Mouse (Mus musculus): ENCODE measurements around the gene Scn5a. TPM values are rescaled to one million over a fixed set of nuclear protein-coding genes. Genes with fewer than 3 reads are reported as not detected.

The Scn5a gene
- total RNA-seq, 2 experiments from 2014 or later, result 124 to 128 TPM

DNA sequence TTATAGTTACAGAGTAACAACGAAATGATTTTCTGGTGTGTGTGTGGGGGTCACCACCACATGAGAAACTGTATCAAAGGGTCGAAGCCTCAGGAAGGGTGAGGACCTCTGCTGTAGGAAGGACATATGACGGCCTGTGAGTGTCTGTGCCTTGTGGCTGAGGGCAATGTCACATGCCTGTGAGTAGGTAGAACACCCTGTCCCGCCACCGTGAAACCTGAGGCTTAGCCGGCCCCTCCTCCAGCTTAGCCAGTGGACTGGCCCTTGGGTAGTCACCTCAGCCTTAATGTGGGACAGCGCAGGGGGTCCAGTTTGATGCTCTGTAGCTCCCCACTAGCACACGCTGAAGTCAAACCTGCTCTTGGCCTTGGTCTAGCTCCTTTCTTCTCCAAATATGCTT is 65.0 kb downstream of the Scn5a start:
- intact Hi-C loops (cut with DNase I), result no loop called here
- no peak for DNase-seq

- intact Hi-C loops (cut with DNase I), result no loop called here
Observed at GRCm38 (mm10) chr9:119512993-119513392, 65.8 kb downstream of the Scn5a start.

GRCm38 (mm10) chr9:119510902-119511301 is 67.9 kb downstream of the Scn5a start:
- intact Hi-C loops (cut with DNase I), result no loop called here
- DNase-seq, result peak in 1 of 2 experiments; percentile 35

More at GRCm38 (mm10) chr9:119512993-119513392, 65.8 kb downstream of the Scn5a start:
- no peak for DNase-seq

DNA sequence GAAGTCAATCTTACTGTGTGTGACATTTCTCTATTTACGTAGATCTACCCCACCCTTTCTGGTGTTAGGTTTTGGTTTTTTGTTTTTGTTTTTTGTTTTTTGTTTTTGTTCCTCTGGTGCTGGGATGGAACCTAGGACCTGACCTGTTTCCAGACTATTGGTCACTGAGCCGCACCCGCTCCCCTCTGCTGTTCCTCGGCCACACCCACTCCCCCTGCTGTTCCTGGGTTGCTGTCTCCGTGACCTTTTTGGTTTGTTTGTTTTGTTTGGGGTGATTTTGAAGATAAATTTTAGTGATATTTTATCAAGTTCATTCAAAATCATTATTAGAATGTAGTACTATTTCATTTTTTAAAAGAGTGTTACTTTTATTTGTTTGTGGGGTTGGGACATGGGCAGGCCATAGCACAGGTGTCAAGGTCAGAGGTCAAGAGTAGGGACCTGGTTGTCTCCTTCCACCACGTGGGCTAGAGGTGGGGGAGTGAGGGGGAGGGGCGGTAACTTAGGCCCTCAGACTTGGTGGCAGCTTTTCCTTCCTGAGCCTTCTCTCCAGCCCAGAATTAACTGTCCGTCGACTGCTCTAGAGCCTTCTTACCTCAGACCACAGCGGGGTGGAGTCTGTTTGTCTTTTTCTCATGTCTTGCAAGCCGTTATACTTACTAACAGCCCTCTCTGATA is 73.7 kb downstream of the Scn5a start:
- intact Hi-C loops (cut with DNase I), result no loop called here

DNA sequence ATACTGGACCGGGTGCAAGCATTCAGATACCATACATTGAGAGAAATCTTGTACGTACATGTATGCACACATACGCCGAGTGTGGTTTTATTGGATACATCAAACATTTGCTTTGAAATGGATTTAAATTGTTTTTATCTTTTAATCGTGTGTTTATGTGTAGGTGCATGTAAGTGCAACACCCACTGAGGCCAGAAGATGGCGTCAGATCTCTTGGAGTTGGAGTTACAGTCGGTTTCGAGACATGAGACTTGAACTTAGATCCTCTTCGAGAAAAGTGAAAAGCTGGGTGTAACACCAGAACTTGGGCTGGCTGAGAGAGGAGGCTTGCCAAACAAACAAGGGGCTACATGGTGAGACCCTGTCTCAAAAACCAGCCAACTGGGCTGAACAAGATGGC is 75.2 kb downstream of the Scn5a start:
- no peak for DNase-seq
- intact Hi-C loops (cut with DNase I), result no loop called here

More for the DNA sequence above, 73.7 kb downstream of the Scn5a start:
- DNase-seq, result no peak

- intact Hi-C loops (cut with DNase I), result no loop called here
- no peak for DNase-seq
Observed at GRCm38 (mm10) chr9:119498885-119499284, 79.9 kb downstream of the Scn5a start.

GRCm38 (mm10) chr9:119498247-119498607 is 80.6 kb downstream of the Scn5a start:
- intact Hi-C loops (cut with DNase I), result no loop called here

DNA sequence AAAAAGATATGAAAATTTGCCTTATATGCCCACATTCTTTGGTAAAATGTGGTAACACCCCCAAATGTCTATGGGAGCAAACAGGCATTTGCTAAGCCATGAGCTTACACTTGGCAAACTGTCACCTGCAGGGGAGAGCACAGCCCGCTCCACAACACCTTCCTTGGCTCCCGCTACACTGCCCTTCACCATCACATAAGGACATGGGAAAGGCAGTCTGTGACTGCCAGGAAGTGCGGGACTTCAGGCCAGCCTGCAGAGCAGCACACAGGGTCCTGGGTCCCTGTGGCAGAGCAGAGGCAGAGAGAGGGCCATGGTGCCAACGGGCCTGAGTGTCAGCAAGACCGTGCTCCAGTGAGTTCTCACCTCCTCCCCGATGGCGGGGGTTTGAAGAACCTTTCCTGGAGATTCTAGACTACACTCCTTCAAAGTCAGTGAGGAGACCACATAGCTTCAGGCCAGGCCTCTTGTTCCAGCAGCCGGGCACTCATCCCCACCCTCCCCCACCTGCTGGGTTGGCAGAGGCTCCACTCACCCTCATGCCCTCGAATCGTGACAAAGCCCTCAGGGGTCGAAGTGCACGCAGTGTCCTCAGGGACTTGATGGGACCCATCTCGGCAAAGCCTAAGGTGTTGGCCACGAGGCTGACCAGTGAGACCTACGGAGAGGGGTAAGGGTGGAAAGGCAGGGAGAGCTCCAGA is 81.1 kb downstream of the Scn5a start:
- intact Hi-C loops (cut with DNase I), result no loop called here
- peak; percentile 67 to 78 for DNase-seq

More at GRCm38 (mm10) chr9:119498247-119498607, 80.6 kb downstream of the Scn5a start:
- DNase-seq, result no peak

DNA sequence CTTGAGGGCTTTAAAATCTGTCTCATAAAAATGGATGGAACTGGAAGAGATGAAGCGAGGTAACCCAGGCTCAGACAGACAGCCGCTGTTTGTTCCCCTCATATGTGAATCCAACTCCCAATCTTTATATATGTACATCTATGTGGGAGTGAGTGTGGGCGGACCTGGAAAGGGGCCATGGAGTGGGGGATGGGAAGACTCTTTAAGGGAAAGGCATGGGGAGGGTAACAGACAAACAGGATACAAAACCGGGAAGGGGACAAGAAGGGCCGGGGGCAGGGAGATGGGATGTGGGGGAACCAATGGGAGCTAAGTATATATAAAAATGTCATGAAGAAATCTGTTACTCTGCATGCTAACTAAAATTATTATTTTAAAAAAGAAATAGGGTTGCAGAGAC is 81.9 kb downstream of the Scn5a start:
- no peak for DNase-seq
- intact Hi-C loops (cut with DNase I), result no loop called here

DNA sequence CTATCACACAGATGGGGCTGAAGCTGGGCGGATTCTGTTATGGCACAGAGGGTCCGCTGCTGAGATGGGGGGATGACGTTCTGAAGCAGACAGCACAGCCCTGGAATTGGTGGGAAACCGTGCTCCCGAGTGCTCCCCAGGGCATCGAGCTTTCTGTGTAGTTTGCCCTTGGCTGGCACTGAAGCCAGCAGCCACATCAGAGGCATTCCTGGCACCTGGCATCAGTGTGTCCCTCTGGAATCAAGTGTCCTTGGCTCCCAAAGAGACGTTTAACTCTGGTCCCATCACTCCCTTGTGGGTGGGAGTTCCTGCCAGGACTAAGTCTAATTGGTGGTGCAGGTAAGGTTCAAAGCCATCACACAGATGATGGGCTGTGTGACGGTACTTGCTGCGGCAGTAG is 82.5 kb downstream of the Scn5a start:
- intact Hi-C loops (cut with DNase I), result no loop called here
- DNase-seq, result peak; percentile 61 to 64

- intact Hi-C loops (cut with DNase I), result no loop called here
- DNase-seq, result no peak
Observed at GRCm38 (mm10) chr9:119484868-119485267, 93.9 kb downstream of the Scn5a start.

- DNase-seq, result no peak
- intact Hi-C loops (cut with DNase I), result no loop called here
Observed at GRCm38 (mm10) chr9:119484420-119484819, 94.4 kb downstream of the Scn5a start.

DNA sequence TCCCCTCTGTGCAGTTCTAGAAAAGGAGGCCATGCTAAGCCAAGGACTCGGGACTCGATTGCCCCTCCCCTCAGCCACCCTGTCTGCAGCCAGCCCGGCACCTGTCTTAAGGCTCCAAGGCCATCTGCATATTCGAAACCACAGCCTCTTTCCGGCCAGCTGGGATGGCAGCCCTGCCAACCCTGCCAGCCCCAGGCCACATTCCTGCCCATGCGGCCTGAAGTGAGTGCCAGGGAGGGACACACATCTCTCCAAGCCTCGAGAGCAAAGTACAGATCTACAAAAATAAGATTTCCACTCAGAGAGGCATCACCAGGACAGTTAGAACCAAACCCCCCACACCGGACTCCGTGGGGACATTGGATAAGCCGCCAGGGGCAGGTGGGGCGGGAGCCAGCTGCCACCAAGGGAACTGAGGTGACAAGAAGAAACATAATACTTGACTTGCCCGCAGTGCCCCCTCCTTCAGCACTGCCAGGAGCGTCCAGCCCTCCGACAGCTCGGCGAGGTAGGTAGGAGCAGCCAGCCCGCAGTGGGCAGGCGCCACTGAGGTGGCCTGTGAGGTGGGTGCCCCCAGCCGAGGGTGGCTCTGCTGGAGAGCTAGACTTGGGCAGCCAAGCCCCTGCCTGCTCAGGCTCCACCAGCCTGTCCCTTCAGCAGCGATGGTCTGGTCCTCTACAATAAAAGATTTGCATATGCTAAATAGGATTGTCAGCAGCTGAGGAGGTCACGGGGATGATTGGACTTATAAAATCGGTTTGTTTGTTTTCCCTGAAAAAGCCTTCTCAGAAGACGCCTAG is 95.1 kb downstream of the Scn5a start:
- intact Hi-C loops (cut with DNase I), result no loop called here
- DNase-seq, result peak; percentile 70 to 78

GRCm38 (mm10) chr9:119481612-119482011 is 97.2 kb downstream of the Scn5a start:
- DNase-seq, result no peak
- intact Hi-C loops (cut with DNase I), result no loop called here

GRCm38 (mm10) chr9:119479297-119479696 is 99.5 kb downstream of the Scn5a start:
- intact Hi-C loops (cut with DNase I), result no loop called here
- peak; percentile 89 to 92 for DNase-seq

DNA sequence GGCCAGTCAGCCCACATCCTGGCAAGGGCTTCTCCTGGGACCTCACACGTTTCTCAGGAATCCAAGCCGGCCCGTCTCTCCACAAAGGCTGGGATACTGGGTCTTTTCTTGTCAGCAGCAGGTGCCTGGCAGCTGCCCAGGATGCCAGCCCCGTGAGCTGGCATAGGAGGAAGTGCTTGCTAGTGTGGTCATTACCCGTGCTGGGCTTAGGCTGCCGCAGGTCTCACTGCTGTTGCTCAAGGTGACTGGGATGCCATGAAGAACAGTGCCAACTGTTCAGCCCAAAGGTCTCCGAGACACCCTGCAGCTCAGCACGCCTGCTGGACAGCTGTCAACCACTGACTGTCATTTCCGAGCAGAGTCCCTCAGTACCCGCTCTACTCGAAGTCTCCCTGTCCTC is 100.5 kb downstream of the Scn5a start:
- peak; percentile 63 for DNase-seq
- intact Hi-C loops (cut with DNase I), result no loop called here

DNA sequence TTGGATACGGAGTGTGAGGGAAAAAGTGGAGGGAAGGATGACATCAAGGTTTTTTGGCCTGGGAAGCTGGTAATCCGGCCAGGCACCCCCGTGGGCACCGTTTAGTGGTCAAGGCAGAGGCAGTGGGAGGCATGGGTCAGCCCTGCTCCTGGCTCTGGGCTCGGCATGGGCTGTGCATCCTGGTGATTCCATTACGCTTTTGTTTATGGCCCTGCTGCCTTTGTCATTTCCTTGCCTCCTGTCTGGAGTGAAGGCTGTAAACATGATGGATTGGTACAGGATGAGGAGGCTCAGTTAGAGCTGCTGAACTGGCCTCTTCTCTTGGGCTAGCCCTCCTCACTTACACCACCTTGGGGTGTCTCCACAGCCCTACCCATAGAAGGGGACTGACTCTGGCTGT is 101.1 kb downstream of the Scn5a start:
- DNase-seq, result no peak
- intact Hi-C loops (cut with DNase I), result no loop called here

DNA sequence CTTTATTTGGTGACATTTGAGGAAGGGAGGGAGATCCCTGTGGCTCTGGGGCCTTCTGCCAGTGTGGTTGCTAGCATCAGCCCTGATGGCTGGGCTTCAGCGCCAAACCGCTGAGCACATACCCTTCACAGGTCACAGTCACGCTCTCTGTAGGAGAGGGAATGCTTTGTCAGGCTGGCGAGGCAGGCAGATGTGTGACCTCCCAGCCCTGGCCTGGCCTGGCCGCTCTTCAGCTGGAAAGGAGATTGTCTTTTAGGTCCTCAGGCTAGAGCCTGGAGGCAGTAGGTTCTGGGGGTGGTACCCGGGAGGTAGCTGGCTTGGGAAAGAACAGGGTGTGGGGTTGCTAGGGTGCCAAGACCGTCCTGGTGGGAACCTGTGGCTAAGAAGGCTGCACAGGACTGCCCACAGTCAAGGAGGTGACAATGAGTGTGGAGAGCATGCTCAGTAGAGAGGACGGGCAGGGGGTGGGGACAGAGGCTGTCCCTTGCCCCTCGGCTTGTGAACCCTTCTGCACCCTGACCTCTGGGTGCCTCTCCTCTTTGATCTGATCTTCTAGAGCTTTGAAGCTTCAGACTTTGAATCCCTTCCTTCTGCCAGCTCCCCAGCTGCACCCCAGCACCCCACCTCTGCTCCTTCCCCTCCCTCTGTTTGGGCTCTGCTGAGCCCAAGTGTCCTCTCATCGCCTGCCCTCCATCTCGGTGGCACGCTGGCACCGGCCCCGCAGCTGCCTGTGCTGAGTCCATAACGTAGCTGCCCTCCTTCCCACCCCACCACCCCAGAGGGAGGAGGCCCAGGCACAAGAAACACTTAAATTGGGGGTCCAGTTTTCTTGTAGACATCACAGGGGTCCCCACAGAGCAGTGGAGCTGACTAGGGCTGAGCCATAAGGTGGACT is 103.9 kb downstream of the Scn5a start:
- DNase-seq, result peak; percentile 68 to 71
- intact Hi-C loops (cut with DNase I), result no loop called here

DNA sequence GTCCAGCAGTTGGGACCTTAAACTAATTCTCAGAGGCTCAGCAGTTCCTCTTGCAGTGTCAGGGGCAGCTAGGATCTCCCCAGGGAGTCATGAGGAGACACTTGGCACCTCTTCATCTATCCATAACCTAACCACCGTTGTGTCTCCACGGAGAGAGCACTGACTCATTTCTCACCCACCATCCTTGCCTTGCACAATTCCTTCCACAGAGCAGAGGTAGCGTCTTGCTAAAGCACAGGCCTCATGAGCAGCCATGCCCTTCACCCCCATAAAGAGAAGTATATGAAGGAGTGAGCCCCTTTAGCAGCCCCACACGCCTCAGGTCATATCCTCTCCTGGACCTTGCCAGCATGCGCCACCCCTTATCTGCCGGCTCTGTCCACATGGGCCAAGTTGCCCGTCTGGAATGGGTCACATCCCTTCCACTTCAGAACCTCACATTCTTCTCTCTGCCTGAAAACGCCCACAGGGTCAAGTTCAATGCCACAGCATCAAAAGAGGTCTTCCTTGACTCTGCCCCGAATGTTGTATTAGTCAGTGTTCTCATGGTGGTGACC is 105.1 kb downstream of the Scn5a start:
- intact Hi-C loops (cut with DNase I), result no loop called here
- peak in 1 of 2 experiments; percentile 25 for DNase-seq

- intact Hi-C loops (cut with DNase I), result no loop called here
- DNase-seq, result no peak
Observed at GRCm38 (mm10) chr9:119473011-119473410, 105.8 kb downstream of the Scn5a start.
